Mouse (Mus musculus): Measurements from ENCODE around the gene Gm12184.

GRCm38 (mm10) chr11:48852624-48853473, 26.4 kb upstream of the Gm12184 start:
- TF ChIP-seq CTCF (IDR thresholded peaks at IDR 0.05) = no peak
- TF ChIP-seq EP300 (IDR thresholded peaks at IDR 0.05) = no peak
